Mouse (Mus musculus) monocyte, adult 5-6 weeks (primary cell): ENCODE results near the gene Zim1. TPM values are rescaled to one million over a fixed set of nuclear protein-coding genes. Genes with fewer than 3 reads are reported as not detected.

Experiments used
- ATAC-seq: fragments of 153-309, 156-312 bp; replicated peaks from 2 replicates; pipeline ENCODE4 v1.8.0; 2017; ENCODE audit warnings: mild to moderate bottlenecking; ENCODE audit not compliant: low TSS enrichment, insufficient number of reproducible peaks, severe bottlenecking, poor library complexity, low FRiP score
- total RNA-seq: library from RNA; stranded (forward); fragments of 200-1000, 200-491, 200-594 nt; gene quantifications from 3 replicates; pipeline ENCODE4 v1.2.3, GENCODE M21; 2017

The Zim1 gene
- total RNA-seq, 1 experiment from 2014 or later: not detected

DNA sequence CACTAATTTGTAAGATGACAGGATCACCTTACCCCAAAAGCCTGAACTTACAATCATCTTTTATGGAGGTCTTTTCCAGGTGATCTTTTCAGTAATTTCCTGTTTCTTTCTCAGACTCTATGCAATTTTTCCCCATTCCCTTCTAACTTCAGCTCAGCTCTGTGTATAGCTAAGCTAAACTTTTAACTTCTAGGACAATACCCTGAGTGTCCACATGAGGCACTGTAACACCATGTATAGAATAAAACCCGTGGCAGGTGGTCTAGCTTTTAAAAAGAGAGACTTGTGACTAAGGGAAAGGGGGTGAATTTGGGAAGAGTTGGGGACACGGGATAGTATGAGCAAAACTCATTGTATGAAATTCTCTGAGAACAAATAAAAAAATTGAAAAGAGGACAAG, 36.6 kb downstream of the Zim1 start:
- ATAC-seq: no peak

DNA sequence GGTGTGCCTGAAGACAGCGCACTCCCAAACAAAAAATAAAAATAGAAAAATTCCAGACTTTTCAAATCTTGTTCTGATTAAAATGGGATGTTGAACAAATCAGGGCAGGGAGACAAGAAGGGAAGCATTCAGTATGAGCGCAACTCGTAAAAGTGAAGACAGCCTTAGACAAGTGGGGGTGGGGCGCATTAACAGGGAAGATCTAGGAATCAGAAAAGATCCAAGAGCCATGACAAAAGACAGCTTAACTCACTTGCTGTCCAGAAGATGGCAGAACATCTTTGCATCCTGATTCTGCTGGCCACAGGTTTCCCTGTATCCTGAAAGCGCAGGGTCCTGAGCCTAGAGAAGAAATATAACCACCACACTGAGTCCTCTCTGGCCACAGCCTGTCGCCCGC, 37.6 kb downstream of the Zim1 start:
- no peak for ATAC-seq

DNA sequence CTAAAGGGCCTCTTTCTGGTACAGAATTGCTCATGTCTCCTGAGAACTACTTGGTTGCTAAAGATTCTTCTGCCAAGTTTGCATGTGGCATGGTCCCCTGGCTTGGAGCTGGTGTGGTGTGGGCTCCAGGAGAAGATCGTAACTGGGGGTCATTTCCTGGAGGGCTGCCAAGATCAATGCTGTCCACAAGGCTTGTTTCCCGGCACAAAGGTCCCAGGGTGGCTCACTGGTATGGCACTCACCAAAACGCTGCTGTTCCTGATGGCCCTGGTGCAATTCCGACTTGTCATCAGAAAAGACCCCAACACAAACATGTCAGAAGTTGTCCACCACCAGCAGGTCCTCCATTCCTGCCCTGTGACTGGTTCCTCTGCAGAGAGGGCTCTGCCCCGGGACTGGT, 44.1 kb downstream of the Zim1 start:
- ATAC-seq: no peak

DNA sequence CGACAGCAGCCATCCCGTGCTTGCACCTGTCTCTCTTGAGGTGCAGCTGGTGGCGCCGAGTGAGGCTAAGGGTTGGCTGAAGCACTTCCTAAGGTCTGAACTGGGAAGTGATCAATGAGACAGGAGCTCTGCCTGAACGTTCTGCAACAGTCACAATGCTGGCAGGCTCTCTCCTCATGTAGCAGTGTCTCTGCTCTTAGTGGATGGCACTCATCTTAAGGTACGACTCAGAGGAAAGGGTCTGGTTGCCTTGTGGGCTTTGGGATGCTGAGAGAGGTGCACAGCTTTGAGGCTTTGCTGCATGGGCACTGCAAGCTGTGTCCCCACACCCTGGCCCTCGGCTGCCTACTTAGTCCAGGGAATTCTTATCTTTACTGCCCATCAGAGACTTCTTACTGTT, 45.0 kb downstream of the Zim1 start:
- ATAC-seq: no peak

DNA sequence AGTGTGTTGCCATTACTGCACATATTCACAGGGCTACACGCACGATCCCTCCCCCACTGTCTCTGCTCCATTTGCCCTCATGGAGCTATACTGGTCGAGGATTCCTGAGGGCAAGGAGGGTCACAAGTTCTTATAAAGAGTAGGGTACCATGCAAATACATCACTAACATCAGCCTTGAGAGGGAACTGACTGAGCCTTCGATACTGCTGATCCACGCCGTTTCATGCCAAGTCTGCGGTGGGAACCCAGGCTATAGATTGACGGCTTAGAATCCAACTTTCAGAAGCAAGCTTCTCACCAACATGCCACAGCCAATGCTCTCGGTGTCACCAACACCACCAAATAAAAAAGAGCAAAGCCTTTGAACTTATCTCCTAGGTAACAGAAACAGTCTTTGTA, 45.7 kb downstream of the Zim1 start:
- no peak for ATAC-seq

DNA sequence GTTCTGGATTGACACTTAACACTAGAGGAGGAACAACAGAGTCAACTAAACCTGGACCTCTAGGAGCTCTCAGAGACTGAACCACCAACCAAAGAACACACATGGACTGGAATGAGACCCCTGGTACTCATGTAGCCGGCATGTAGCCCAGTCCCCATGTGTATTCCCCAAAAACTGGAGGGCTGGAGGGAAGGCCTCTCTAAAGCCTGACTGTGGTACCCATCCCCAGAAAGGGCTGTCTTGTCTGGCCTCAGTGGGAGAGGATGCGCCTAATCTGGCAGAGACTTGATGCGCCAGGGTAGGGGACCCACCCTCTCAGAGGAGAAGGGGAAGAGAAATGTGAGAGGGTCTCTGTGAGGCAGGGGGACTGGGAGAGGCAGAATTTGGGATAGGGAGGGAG, 50.4 kb downstream of the Zim1 start:
- ATAC-seq: no peak

DNA sequence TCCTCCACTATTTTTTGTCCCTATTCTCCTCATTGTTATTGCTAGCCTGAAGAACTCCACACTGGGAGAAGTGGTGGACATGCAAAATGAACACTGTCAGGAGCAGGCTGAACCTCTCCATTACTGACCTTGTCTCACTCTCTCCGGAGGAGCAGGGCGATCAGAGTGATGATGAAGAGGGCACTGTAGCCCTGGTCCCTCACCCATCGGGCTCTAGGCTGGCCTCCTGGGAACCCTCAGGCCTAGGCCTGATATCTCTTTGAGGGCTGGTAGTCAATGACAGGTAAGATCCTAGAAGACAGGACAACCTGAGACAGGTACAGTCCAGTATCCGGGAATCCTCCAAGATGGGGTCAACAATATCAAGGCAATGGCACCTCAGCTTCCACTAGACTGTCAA, 58.2 kb downstream of the Zim1 start:
- no peak for ATAC-seq

DNA sequence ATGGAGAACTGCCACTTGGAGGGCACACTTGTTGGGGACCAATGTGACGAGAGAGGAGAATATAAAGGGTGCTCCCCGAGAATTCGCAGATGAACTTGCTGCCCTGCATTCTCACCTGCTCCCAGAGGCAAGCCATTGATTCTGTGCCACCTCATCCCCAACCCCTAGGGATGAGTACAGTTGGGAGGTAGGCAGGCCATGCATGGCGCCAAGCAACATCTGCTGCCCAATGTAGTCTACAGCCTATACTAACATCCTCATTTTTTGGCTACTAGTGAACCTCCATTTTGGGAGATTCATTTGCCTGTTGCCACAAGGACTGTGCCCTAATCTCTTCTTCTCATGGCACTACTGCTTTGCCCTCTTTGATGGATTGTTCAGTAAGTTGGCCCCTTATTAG, 59.5 kb downstream of the Zim1 start:
- ATAC-seq: no peak

DNA sequence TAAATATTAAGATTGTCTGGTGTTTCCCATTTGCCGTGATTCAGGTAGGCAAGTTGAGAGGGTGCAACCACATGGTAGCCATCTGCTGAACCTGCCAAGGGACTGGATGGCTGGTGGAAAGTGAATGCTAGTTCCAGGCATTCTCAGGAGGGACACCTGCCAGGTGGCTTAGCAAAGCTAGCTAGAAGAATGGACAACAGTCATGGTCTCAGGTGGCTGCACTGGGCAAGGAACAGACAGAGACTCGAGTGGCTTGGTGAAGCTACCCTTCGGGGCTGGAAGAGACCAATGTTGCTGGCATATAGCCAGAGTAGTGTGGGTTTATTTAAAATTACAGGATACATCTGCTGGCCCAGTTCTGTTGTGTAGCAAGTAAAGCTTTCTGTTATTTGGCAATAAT, 60.4 kb downstream of the Zim1 start:
- ATAC-seq: no peak

Other genes with a start within 250 kb of the Zim1 start
- not detected in 3 replicates for gene Olfr1336, start 240.3 kb downstream of the Zim1 start, total RNA-seq
- gene Olfr1346, start 229.3 kb downstream of the Zim1 start, total RNA-seq: not detected in 3 replicates
- gene Olfr5, start 209.5 kb downstream of the Zim1 start, total RNA-seq: not detected in 3 replicates
- not detected in 3 replicates for gene Olfr1347, start 196.7 kb downstream of the Zim1 start, total RNA-seq
- not detected in 3 replicates for gene Olfr1348, start 187.7 kb downstream of the Zim1 start, total RNA-seq
- not detected in 3 replicates for gene Olfr1349, start 173.5 kb downstream of the Zim1 start, total RNA-seq
- not detected in 3 replicates for gene Olfr1350, start 131.6 kb downstream of the Zim1 start, total RNA-seq
- gene Peg3, start 34.0 kb upstream of the Zim1 start, total RNA-seq: not detected in 3 replicates
- gene Usp29, start 34.1 kb upstream of the Zim1 start, total RNA-seq: 0.85 TPM in 1 of 3 replicates, not detected in the others